Comparison of ENCODE assay signal across 36 mouse cellular contexts in genomic region chr11:11484378-11484777, GRCm38 (mm10). TPM values are rescaled to one million over a fixed set of nuclear protein-coding genes. Genes with fewer than 3 reads are reported as not detected.
DNase-seq lines count a peak whose midpoint lies in the region; ATAC-seq and TF ChIP-seq lines count a peak whose summit lies in the region.
"Had no signal": no experiment of that assay in that cellular context is flagged by ENCODE, and none has a peak within 500 bp of the region (broad histone marks: within the 10 kb centered on the region; RNA-seq: fewer than 3 reads in every experiment).

No protein-coding gene starts in this region.

- ATAC-seq in erythroid progenitor cell, adult 5-6 weeks (replicated peaks; ENCODE audit: low FRiP score, poor library complexity, severe bottlenecking) = peak; percentile 52; the same call in 1 of the 2 replicates
- 0 out of 2 replicates have a peak, but pooled peaks have one; percentile 45 for ATAC-seq in liver, embryonic 16.5 days (ENCODE audit: low read depth)
- no peak for ATAC-seq in hindbrain, postnatal 0 days
- ATAC-seq: activated CD4-positive, CD25-positive, alpha-beta regulatory T cell, adult 4 months; forebrain, postnatal 0 days; lung, postnatal 0 days; midbrain, embryonic 16.5 days had no signal

- no peak overlapping the region for H3K9ac ChIP-seq in MEL (ENCODE audit: control insufficient read depth, low read depth, low read length, poor library complexity, severe bottlenecking)
- no peak overlapping the region for H3K9ac ChIP-seq in liver, embryonic 16.5 days (ENCODE audit: low read depth, low read length)
- H3K9ac ChIP-seq in hindbrain, postnatal 0 days (replicated peaks; ENCODE audit: low read length) = no peak overlapping the region
- H3K9ac ChIP-seq: embryonic facial prominence, embryonic 13.5 days; forebrain, embryonic 12.5 days; forebrain, postnatal 0 days; heart, embryonic 13.5 days; hindbrain, embryonic 14.5 days; kidney, embryonic 15.5 days; limb, embryonic 13.5 days had no signal

- no peak for TF ChIP-seq RAD21 in MEL (IDR thresholded peaks at IDR 0.05; ENCODE audit: low read depth, low read length)

- H3K79me2 ChIP-seq in MEL (ENCODE audit: control insufficient read depth, insufficient read depth, low read length, poor library complexity) = no peaks in the 10 kb centered on the region

- H3K4me2 ChIP-seq in liver, embryonic 16.5 days (ENCODE audit: low read depth, low read length) = no peak overlapping the region
- H3K4me2 ChIP-seq in hindbrain, postnatal 0 days (ENCODE audit: low read depth, low read length) = no peak overlapping the region
- H3K4me2 ChIP-seq: embryonic facial prominence, embryonic 13.5 days; forebrain, embryonic 12.5 days; heart, embryonic 13.5 days; hindbrain, embryonic 14.5 days; kidney, embryonic 15.5 days; limb, embryonic 13.5 days; midbrain, embryonic 11.5 days had no signal

- no peaks in the 10 kb centered on the region for H3K36me3 ChIP-seq in MEL (ENCODE audit: control insufficient read depth in 1 of 2, insufficient read depth in 2 of 2, low read length in 2 of 2)
- H3K36me3 ChIP-seq in liver, embryonic 16.5 days (ENCODE audit: control insufficient read depth, insufficient read depth) = no peaks in the 10 kb centered on the region
- no peaks in the 10 kb centered on the region for H3K36me3 ChIP-seq in hindbrain, postnatal 0 days (ENCODE audit: insufficient read depth, low read length)
- H3K36me3 ChIP-seq: embryonic facial prominence, embryonic 13.5 days; forebrain, embryonic 12.5 days; heart, embryonic 13.5 days; kidney, embryonic 15.5 days; limb, embryonic 13.5 days had no signal

- TF ChIP-seq CTCF in MEL (IDR thresholded peaks at IDR 0.05 in 2 of 3, conservative IDR thresholded peaks at IDR 0.05 in 1 of 3; ENCODE audit: control insufficient read depth in 1 of 3, insufficient read depth in 1 of 3, low read depth in 2 of 3, low read length in 3 of 3, poor library complexity in 1 of 3, severe bottlenecking in 1 of 3) = no peak
- no peak for TF ChIP-seq CTCF in hindbrain, postnatal 0 days (IDR thresholded peaks at IDR 0.05; ENCODE audit: low read depth)

- no peak for TF ChIP-seq EP300 in MEL (IDR thresholded peaks at IDR 0.05; ENCODE audit: low read depth in 1 of 2, low read length in 2 of 2)

- peaks cover 0 to 3% of the 10 kb centered on the region in 2 experiments; a peak in 1 of 4 replicates for H3K4me1 ChIP-seq in MEL (ENCODE audit: control insufficient read depth in 1 of 2, insufficient read depth in 2 of 2, low read length in 2 of 2)
- H3K4me1 ChIP-seq in liver, embryonic 16.5 days (ENCODE audit: control insufficient read depth, low read depth, low read length) = no peaks in the 10 kb centered on the region
- no peaks in the 10 kb centered on the region for H3K4me1 ChIP-seq in hindbrain, postnatal 0 days (ENCODE audit: insufficient read depth, low read length)
- H3K4me1 ChIP-seq: embryonic facial prominence, embryonic 13.5 days; forebrain, embryonic 12.5 days; heart, embryonic 13.5 days; kidney, embryonic 15.5 days; limb, embryonic 13.5 days had no signal

- H3K27me3 ChIP-seq in MEL (ENCODE audit: control insufficient read depth in 1 of 2, insufficient read depth in 2 of 2, low read length in 2 of 2) = no peaks in the 10 kb centered on the region; a peak in 1 of 4 replicates
- H3K27me3 ChIP-seq in liver, embryonic 16.5 days (ENCODE audit: control insufficient read depth, insufficient read depth, low read depth, low read length) = no peaks in the 10 kb centered on the region
- H3K27me3 ChIP-seq in hindbrain, postnatal 0 days (ENCODE audit: insufficient read depth, low read length) = no peaks in the 10 kb centered on the region
- H3K27me3 ChIP-seq: embryonic facial prominence, embryonic 13.5 days; forebrain, embryonic 12.5 days; heart, embryonic 13.5 days; kidney, embryonic 15.5 days; limb, embryonic 13.5 days had no signal

- TF ChIP-seq POLR2A in MEL (IDR thresholded peaks at IDR 0.05; ENCODE audit: control insufficient read depth in 1 of 2, insufficient read depth in 1 of 2, low read depth in 1 of 2, low read length in 2 of 2, poor library complexity in 1 of 2) = no peak

- no peak overlapping the region for H3K4me3 ChIP-seq in MEL (ENCODE audit: control insufficient read depth in 1 of 2, insufficient read depth in 1 of 2, low read depth in 2 of 2, low read length in 2 of 2)
- H3K4me3 ChIP-seq in liver, embryonic 16.5 days (ENCODE audit: low read depth, low read length) = no peak overlapping the region
- H3K4me3 ChIP-seq in hindbrain, postnatal 0 days (ENCODE audit: low read length) = no peak overlapping the region
- H3K4me3 ChIP-seq: embryonic facial prominence, embryonic 13.5 days; erythroblast, embryonic 14.5 days; forebrain, embryonic 12.5 days; heart, embryonic 13.5 days; kidney, embryonic 15.5 days; left cerebral cortex, adult 2 months; limb, embryonic 13.5 days had no signal

- DNase-seq in ES-CJ7 (ENCODE audit: low read depth, low spot score) (peak; percentile 9), MEL (ENCODE audit: low read depth, low spot score) (no peak)
- DNase-seq in retina, embryonic 14.5 days (ENCODE audit: low spot score) = no peak
- no peak for DNase-seq in frontal cortex, postnatal 25 days (ENCODE audit: low spot score in 2 of 2)
- DNase-seq in hindbrain, postnatal 0 days (ENCODE audit: low spot score) = no peak
- DNase-seq: adrenal gland, adult 2 months; adrenal gland, postnatal 36 days; B cell, adult 2 months; cerebellum, adult 11-12 months; cerebellum, adult 9-11 months; embryo, embryonic 11 days; forebrain, postnatal 0 days; gastrocnemius, postnatal 10 days; heart, postnatal 10 days; kidney, adult 18-20 months; kidney, postnatal 25 days; lung, adult 18-20 months; lung, postnatal 4 days; right cerebral cortex, postnatal 4 days; thymus, postnatal 25 days had no signal

- WGBS in liver, embryonic 16.5 days (ENCODE audit: insufficient replicate concordance) = 32% methylated on average over 8 of the region's 8 CpGs
- WGBS in hindbrain, postnatal 0 days = 61% methylated on average over 8 of the region's 8 CpGs

- no peak overlapping the region for H3K27ac ChIP-seq in MEL (ENCODE audit: control insufficient read depth, low read depth, low read length)
- H3K27ac ChIP-seq in liver, embryonic 16.5 days (ENCODE audit: low read length) = no peak overlapping the region
- no peak overlapping the region for H3K27ac ChIP-seq in hindbrain, postnatal 0 days
- H3K27ac ChIP-seq: embryonic facial prominence, embryonic 13.5 days; forebrain, embryonic 12.5 days; heart, embryonic 13.5 days; hindbrain, embryonic 14.5 days; kidney, embryonic 15.5 days; left cerebral cortex, adult 2 months; limb, embryonic 13.5 days had no signal

- no peaks in the 10 kb centered on the region for H3K9me3 ChIP-seq in MEL (replicated peaks; ENCODE audit: insufficient read depth, low read length)
- no peaks in the 10 kb centered on the region for H3K9me3 ChIP-seq in liver, embryonic 16.5 days (replicated peaks; ENCODE audit: control insufficient read depth, low read length)
- H3K9me3 ChIP-seq in hindbrain, postnatal 0 days (ENCODE audit: low read length) = no peaks in the 10 kb centered on the region
- H3K9me3 ChIP-seq: embryonic facial prominence, embryonic 13.5 days; forebrain, embryonic 12.5 days; heart, embryonic 13.5 days; kidney, embryonic 15.5 days; limb, embryonic 13.5 days had no signal

TF ChIP-seq in MEL, 35 proteins besides CTCF, POLR2A, EP300 and RAD21:
- TF ChIP-seq E2F4 (IDR thresholded peaks at IDR 0.05; ENCODE audit: borderline replicate concordance, low read depth, low read length) (no peak), NRF1 (IDR thresholded peaks at IDR 0.05; ENCODE audit: insufficient read depth, low read depth, low read length, poor library complexity, severe bottlenecking) (peak; percentile 62; the same call in 1 of the 2 replicates), JUND (IDR thresholded peaks at IDR 0.05; ENCODE audit: low read depth, low read length) (no peak), POLR2AphosphoS2 (IDR thresholded peaks at IDR 0.05; ENCODE audit: low read length) (no peak), MAZ (IDR thresholded peaks at IDR 0.05; ENCODE audit: low read depth, low read length) (no peak), GATA1 (IDR thresholded peaks at IDR 0.05; ENCODE audit: low read depth, low read length) (0 out of 2 replicates have a peak, but pooled peaks have one; percentile 41), ELF1 (IDR thresholded peaks at IDR 0.05; ENCODE audit: low read depth, low read length) (no peak), NELFE (IDR thresholded peaks at IDR 0.05; ENCODE audit: low read depth, low read length) (no peak), ZNF384 (IDR thresholded peaks at IDR 0.05; ENCODE audit: low read depth, low read length) (no peak), MYB (IDR thresholded peaks at IDR 0.05; ENCODE audit: low read depth, low read length) (no peak), TAL1 (IDR thresholded peaks at IDR 0.05; ENCODE audit: low read length) (no peak), CHD2 (IDR thresholded peaks at IDR 0.05; ENCODE audit: low read length) (no peak)

RNA-seq across cellular contexts. Expression of gene Zpbp, which starts 22.2 kb away (rescaled TPM):
- total RNA-seq in MEL (2012; rRNA removed) = 0.39 and 0.42 TPM in 2 replicates
- under 1 TPM in 1 of 2 experiments, not detected in 1; 0.47 TPM for polyA plus RNA-seq in MEL (2012; ENCODE audit: insufficient read depth in 1 of 2, insufficient read length in 2 of 2, low read depth in 1 of 2, low replicate concordance in 2 of 2, missing spikeins in 1 of 2)
- not detected in 2 replicates for total RNA-seq in erythroid progenitor cell, adult 5-6 weeks (2015; ENCODE audit: low replicate concordance)
- 0.13 TPM in 1 of 2 replicates, not detected in the other for total RNA-seq in erythroid progenitor cell, adult 5-6 weeks (2017; ENCODE audit: low replicate concordance)
- polyA plus RNA-seq in liver, embryonic 16.5 days (2015; fragmentation: Nextera tagmentation; extraction: Ambion mirVana) = 0.20 TPM in 2 replicates
- total RNA-seq in hindbrain, postnatal 0 days (2014; rRNA removed) = 3.2 and 3.4 TPM in 2 replicates
- 2.4 and 2.7 TPM in 2 replicates for polyA plus RNA-seq in hindbrain, postnatal 0 days (2015; fragmentation: Nextera tagmentation; extraction: Ambion mirVana)
- polyA plus RNA-seq: erythroblast, embryonic 14.5 days had no signal

RNA-seq across cellular contexts. Expression of gene Spata48, which starts 22.5 kb away (rescaled TPM):
- total RNA-seq in MEL (2012; rRNA removed) = 0.15 and 0.29 TPM in 2 replicates
- 1 to 10 TPM in 1 of 2 experiments, not detected in 1; 1.1 TPM for polyA plus RNA-seq in MEL (2012; ENCODE audit: insufficient read depth in 1 of 2, insufficient read length in 2 of 2, low read depth in 1 of 2, low replicate concordance in 2 of 2, missing spikeins in 1 of 2)
- 1.8 TPM in 1 of 2 replicates, not detected in the other for total RNA-seq in erythroid progenitor cell, adult 5-6 weeks (2015; ENCODE audit: low replicate concordance)
- total RNA-seq in erythroid progenitor cell, adult 5-6 weeks (2017; ENCODE audit: low replicate concordance) = not detected in 2 replicates
- 0.26 and 0.66 TPM in 2 replicates for polyA plus RNA-seq in liver, embryonic 16.5 days (2015; fragmentation: Nextera tagmentation; extraction: Ambion mirVana)
- 0.26 TPM in 1 of 2 replicates, not detected in the other for total RNA-seq in hindbrain, postnatal 0 days (2014; rRNA removed)
- polyA plus RNA-seq in hindbrain, postnatal 0 days (2015; fragmentation: Nextera tagmentation; extraction: Ambion mirVana) = 0.83 and 2.7 TPM in 2 replicates
- total RNA-seq: hematopoietic stem cell, adult 5-6 weeks had no signal
- polyA plus RNA-seq: gonadal fat pad, adult 2 months had no signal
